Mouse (Mus musculus): Measurements from ENCODE around the gene Paqr4. TPM values are rescaled to one million over a fixed set of nuclear protein-coding genes. Genes with fewer than 3 reads are reported as not detected.

The Paqr4 gene
- polyA plus RNA-seq, 1 experiment from 2014 or later: 16.1 TPM

- Histone ChIP-seq H3K27ac (no peak overlapping the region), H3K4me3 (no peak overlapping the region), H3K9ac (no peak overlapping the region), H3K4me2 (replicated peaks) (no peak overlapping the region), H3K9me3 (no peaks in the 10 kb centered on the region), H3K4me1 (peaks cover 26% of the 10 kb centered on the region), H3K36me3 (peaks cover 24% of the 10 kb centered on the region), H3K27me3 (peaks cover 52% of the 10 kb centered on the region)
- ATAC-seq (ENCODE audit: low FRiP score, low read depth): no peak
- 29% methylated on average over 6 of the region's 6 CpGs for WGBS
Measured at GRCm38 (mm10) chr17:23748026-23748425, 7.4 kb upstream of the Paqr4 start.

- Histone ChIP-seq H3K27ac (no peak overlapping the region), H3K4me2 (replicated peaks) (no peak overlapping the region), H3K4me3 (no peak overlapping the region), H3K9me3 (no peaks in the 10 kb centered on the region), H3K4me1 (peaks cover 29% of the 10 kb centered on the region), H3K36me3 (peaks cover 18% of the 10 kb centered on the region), H3K27me3 (peaks cover 57% of the 10 kb centered on the region), H3K9ac (no peak overlapping the region)
- ATAC-seq (ENCODE audit: low FRiP score, low read depth): no peak
- WGBS: 80% methylated on average over 3 of the region's 3 CpGs
Measured at GRCm38 (mm10) chr17:23747471-23747870, 6.8 kb upstream of the Paqr4 start.

GRCm38 (mm10) chr17:23746767-23747166, 6.1 kb upstream of the Paqr4 start:
- no peak overlapping the region for H3K4me2 ChIP-seq (replicated peaks)
- no peak overlapping the region for H3K27ac ChIP-seq
- peaks cover 11% of the 10 kb centered on the region for H3K36me3 ChIP-seq
- no peak overlapping the region for H3K4me3 ChIP-seq
- peaks cover 64% of the 10 kb centered on the region for H3K27me3 ChIP-seq
- H3K9ac ChIP-seq: no peak overlapping the region
- 78% methylated on average over 3 of the region's 3 CpGs for WGBS
- no peak for ATAC-seq (ENCODE audit: low FRiP score, low read depth)
- H3K4me1 ChIP-seq: peaks cover 35% of the 10 kb centered on the region
- no peaks in the 10 kb centered on the region for H3K9me3 ChIP-seq

- 2% methylated on average over 12 of the region's 12 CpGs for WGBS
- no peak for ATAC-seq (ENCODE audit: low FRiP score, low read depth)
- Histone ChIP-seq H3K4me3 (peak overlapping the region; percentile 42; the same call in 1 of the 2 replicates), H3K4me2 (replicated peaks) (peak overlapping the region; percentile 68), H3K27ac (no peak overlapping the region), H3K9me3 (no peaks in the 10 kb centered on the region), H3K4me1 (peaks cover 35% of the 10 kb centered on the region), H3K9ac (no peak overlapping the region), H3K27me3 (peaks cover 69% of the 10 kb centered on the region), H3K36me3 (peaks cover 6% of the 10 kb centered on the region)
Measured at GRCm38 (mm10) chr17:23746311-23746710, 5.6 kb upstream of the Paqr4 start.

- H3K27me3 ChIP-seq: peaks cover 76% of the 10 kb centered on the region
- under 1% methylated on average over 39 of the region's 45 CpGs for WGBS
- H3K27ac ChIP-seq: peak within 1 kb of the TSS; percentile 48
- no peaks in the 10 kb centered on the region for H3K9me3 ChIP-seq
- H3K4me2 ChIP-seq (replicated peaks): peak within 1 kb of the TSS; percentile 68
- peak within 1 kb of the TSS; percentile 53 for H3K9ac ChIP-seq
- H3K4me1 ChIP-seq: peaks cover 38% of the 10 kb centered on the region
- H3K36me3 ChIP-seq: 0 out of 2 replicates have a peak, but pooled peaks cover 1% of the 10 kb centered on the region
- peak; percentile 49; the same call in 1 of the 2 replicates for ATAC-seq (ENCODE audit: low FRiP score, low read depth)
- H3K4me3 ChIP-seq: peak within 1 kb of the TSS; percentile 42
Measured at GRCm38 (mm10) chr17:23745301-23746251, 4.9 kb upstream of the Paqr4 start, which contains the start of gene Kremen2. Gene Kremen2 (minus strand): TSS chr17:23745833.

- Histone ChIP-seq H3K4me3 (peak overlapping the region; percentile 42), H3K36me3 (no peaks in the 10 kb centered on the region), H3K9me3 (no peaks in the 10 kb centered on the region), H3K4me2 (replicated peaks) (peak overlapping the region; percentile 68), H3K27me3 (peaks cover 86% of the 10 kb centered on the region), H3K4me1 (peaks cover 42% of the 10 kb centered on the region), H3K27ac (no peak overlapping the region; the same call in 1 of the 2 replicates), H3K9ac (peak overlapping the region; percentile 53)
- ATAC-seq (ENCODE audit: low FRiP score, low read depth): no peak
- WGBS: 4% methylated on average over 14 of the region's 14 CpGs
Measured at GRCm38 (mm10) chr17:23744651-23745050, 4.0 kb upstream of the Paqr4 start.

GRCm38 (mm10) chr17:23744076-23744475, 3.4 kb upstream of the Paqr4 start:
- Histone ChIP-seq H3K4me3 (peak overlapping the region; percentile 42), H3K27me3 (peaks cover 91% of the 10 kb centered on the region), H3K9me3 (no peaks in the 10 kb centered on the region), H3K36me3 (no peaks in the 10 kb centered on the region), H3K27ac (no peak overlapping the region), H3K9ac (no peak overlapping the region), H3K4me1 (peaks cover 42% of the 10 kb centered on the region), H3K4me2 (replicated peaks) (peak overlapping the region; percentile 58)
- ATAC-seq (ENCODE audit: low FRiP score, low read depth): no peak
- 20% methylated on average over 8 of the region's 8 CpGs for WGBS

- H3K4me2 ChIP-seq (replicated peaks): peak overlapping the region; percentile 58
- 59% methylated on average over 12 of the region's 12 CpGs for WGBS
- peaks cover 99% of the 10 kb centered on the region for H3K27me3 ChIP-seq
- no peaks in the 10 kb centered on the region for H3K36me3 ChIP-seq
- H3K9ac ChIP-seq: no peak overlapping the region; the same call in 1 of the 2 replicates
- no peaks in the 10 kb centered on the region for H3K9me3 ChIP-seq
- ATAC-seq (ENCODE audit: low FRiP score, low read depth): no peak
- peak overlapping the region; percentile 42 for H3K4me3 ChIP-seq
- H3K4me1 ChIP-seq: peaks cover 46% of the 10 kb centered on the region
- no peak overlapping the region for H3K27ac ChIP-seq
Measured at GRCm38 (mm10) chr17:23742941-23743340, 2.3 kb upstream of the Paqr4 start.

- Histone ChIP-seq H3K9me3 (no peaks in the 10 kb centered on the region), H3K36me3 (no peaks in the 10 kb centered on the region; the same call in 1 of the 2 replicates), H3K4me3 (peak overlapping the region; percentile 42), H3K27me3 (peaks cover 99% of the 10 kb centered on the region), H3K27ac (no peak overlapping the region), H3K4me2 (replicated peaks) (peak overlapping the region; percentile 58), H3K9ac (peak overlapping the region; percentile 25; the same call in 1 of the 2 replicates), H3K4me1 (peaks cover 46% of the 10 kb centered on the region)
- 8% methylated on average over 44 of the region's 44 CpGs for WGBS
- no peak for ATAC-seq (ENCODE audit: low FRiP score, low read depth)
Measured at GRCm38 (mm10) chr17:23742210-23742793, 1.6 kb upstream of the Paqr4 start.

- WGBS: 47% methylated on average over 38 of the region's 38 CpGs
- peaks cover 46% of the 10 kb centered on the region for H3K4me1 ChIP-seq
- H3K9me3 ChIP-seq: no peaks in the 10 kb centered on the region
- peak overlapping the region; percentile 42; the same call in 1 of the 2 replicates for H3K4me3 ChIP-seq
- peaks cover 100% of the 10 kb centered on the region for H3K27me3 ChIP-seq
- H3K36me3 ChIP-seq: peaks cover 5% of the 10 kb centered on the region
- no peak for ATAC-seq (ENCODE audit: low FRiP score, low read depth)
- peak overlapping the region; percentile 58 for H3K4me2 ChIP-seq (replicated peaks)
- no peak overlapping the region for H3K9ac ChIP-seq
- H3K27ac ChIP-seq: no peak overlapping the region
Measured at GRCm38 (mm10) chr17:23741359-23742209, 917 bp upstream of the Paqr4 start.

- H3K4me2 ChIP-seq (replicated peaks): peak overlapping the region; percentile 98
- peak; percentile 82 for ATAC-seq (ENCODE audit: low FRiP score, low read depth)
- peak overlapping the region; percentile 67 for H3K4me3 ChIP-seq
- H3K36me3 ChIP-seq: peaks cover 18% of the 10 kb centered on the region
- no peaks in the 10 kb centered on the region for H3K9me3 ChIP-seq
- WGBS: 0% methylated on average over 46 of the region's 46 CpGs
- peaks cover 87% of the 10 kb centered on the region for H3K27me3 ChIP-seq
- H3K9ac ChIP-seq: peak overlapping the region; percentile 74
- peaks cover 36% of the 10 kb centered on the region for H3K4me1 ChIP-seq
- H3K27ac ChIP-seq: no peak overlapping the region
Measured at GRCm38 (mm10) chr17:23740136-23740584, 507 bp downstream of the Paqr4 start.

Measured in limb, embryonic 13.5 days (tissue).